ENCODE assay signal across 11 mouse cellular contexts in the genomic region with DNA sequence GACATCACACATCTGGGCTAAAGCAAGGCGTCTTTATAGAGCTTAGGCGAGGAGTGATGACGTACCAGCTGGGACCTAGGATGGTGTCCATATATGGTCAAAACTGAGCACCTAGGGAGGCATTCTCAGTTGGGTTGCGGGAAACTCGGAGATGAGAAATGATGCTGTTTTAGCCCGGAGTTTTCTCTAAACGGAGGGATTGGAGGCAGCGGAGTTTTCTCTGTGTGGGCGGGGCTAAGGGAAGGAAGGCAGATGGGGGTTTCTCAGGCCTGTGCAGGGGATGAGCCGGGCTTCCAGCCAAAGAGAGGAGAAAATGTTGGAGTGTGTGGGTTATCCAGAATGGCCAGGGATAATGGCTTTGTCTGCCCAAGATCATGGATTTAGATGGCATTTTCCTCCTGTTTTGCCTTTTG.
A peak's percentile ranks its signal among the peaks of the same experiment; 100 is the strongest.
DNase-seq lines count a peak whose midpoint lies in the region; ATAC-seq and TF ChIP-seq lines count a peak whose summit lies in the region.
"Had no signal": no experiment of that assay in that cellular context is flagged by ENCODE, and none has a peak within 500 bp of the region (broad histone marks: within the 10 kb centered on the region; RNA-seq: fewer than 3 reads in every experiment).

No protein-coding gene starts in this region.

- H3K4me1 ChIP-seq in limb, embryonic 14.5 days (ENCODE audit: control insufficient read depth, insufficient read depth, low read length), result peaks cover 34% of the 10 kb centered on the region

- no peak overlapping the region for H3K4me2 ChIP-seq in limb, embryonic 14.5 days (replicated peaks; ENCODE audit: low read depth, low read length, severe bottlenecking)
- H3K4me2 ChIP-seq: heart, embryonic 13.5 days; neural tube, embryonic 13.5 days had no signal

- H3K9me3 ChIP-seq in limb, embryonic 14.5 days (ENCODE audit: control insufficient read depth, low read length), result no peaks in the 10 kb centered on the region
- H3K9me3 ChIP-seq: heart, embryonic 13.5 days; neural tube, embryonic 13.5 days had no signal

- no peak overlapping the region for H3K27ac ChIP-seq in limb, embryonic 14.5 days (replicated peaks; ENCODE audit: low read depth, low read length)
- H3K27ac ChIP-seq: heart, embryonic 13.5 days; neural tube, embryonic 13.5 days had no signal

- WGBS in limb, embryonic 14.5 days, result 54% methylated on average over 10 of the region's 10 CpGs

- no peaks in the 10 kb centered on the region for H3K27me3 ChIP-seq in limb, embryonic 14.5 days (ENCODE audit: control insufficient read depth, insufficient read depth, low read length)
- H3K27me3 ChIP-seq: heart, embryonic 13.5 days; neural tube, embryonic 13.5 days had no signal

- no peak for TF ChIP-seq POLR2A in limb, embryonic 14.5 days (IDR thresholded peaks at IDR 0.05; ENCODE audit: borderline replicate concordance, extremely low read depth, insufficient read depth, insufficient read length)

- H3K4me3 ChIP-seq in limb, embryonic 14.5 days (replicated peaks; ENCODE audit: low read length), result no peak overlapping the region
- H3K4me3 ChIP-seq: heart, embryonic 13.5 days; neural tube, embryonic 13.5 days had no signal

- peak; percentile 65 for ATAC-seq in frontal cortex, adult (ENCODE audit: low TSS enrichment)
- ATAC-seq in limb, embryonic 14.5 days (ENCODE audit: low FRiP score, low read depth), result peak; percentile 54; the same call in 1 of the 2 replicates
- ATAC-seq: liver, postnatal 0 days had no signal

- H3K36me3 ChIP-seq in limb, embryonic 14.5 days (ENCODE audit: control insufficient read depth, insufficient read depth, low read length), result no peaks in the 10 kb centered on the region
- H3K36me3 ChIP-seq: heart, embryonic 13.5 days; neural tube, embryonic 13.5 days had no signal

- peak; percentile 13 to 33 for DNase-seq in layer of hippocampus, adult 18-20 months (ENCODE audit: low spot score in 2 of 2)
- DNase-seq in layer of hippocampus, postnatal 14 days (ENCODE audit: low spot score in 2 of 2), result no peak
- DNase-seq in brain, adult 2 months (ENCODE audit: low read depth, low spot score), result peak; percentile 40
- no peak for DNase-seq in limb, embryonic 14.5 days (ENCODE audit: low spot score)
- no peak for DNase-seq in natural killer cell, adult 2 months (ENCODE audit: low spot score in 2 of 2)
- DNase-seq in thymus, postnatal 0 days (ENCODE audit: low spot score), result no peak
- DNase-seq: liver, postnatal 0 days; thymus, postnatal 36 days had no signal

- no peak overlapping the region for H3K9ac ChIP-seq in limb, embryonic 14.5 days (ENCODE audit: low read depth, low read length, severe bottlenecking)
- H3K9ac ChIP-seq: heart, embryonic 13.5 days; liver, postnatal 0 days; neural tube, embryonic 13.5 days had no signal

Comparison
In these comparisons a context has a peak if more than half of its experiments do, and no peak if none do; other contexts are left out.
1. DNase-seq: peak in layer of hippocampus, adult 18-20 months (2 of 2) and brain, adult 2 months (single experiment); none in layer of hippocampus, postnatal 14 days (0 of 2), limb, embryonic 14.5 days (single experiment), natural killer cell, adult 2 months (0 of 2) and thymus, postnatal 0 days (single experiment).